ENCODE assay signal across 10 mouse cellular contexts in the genomic region with DNA sequence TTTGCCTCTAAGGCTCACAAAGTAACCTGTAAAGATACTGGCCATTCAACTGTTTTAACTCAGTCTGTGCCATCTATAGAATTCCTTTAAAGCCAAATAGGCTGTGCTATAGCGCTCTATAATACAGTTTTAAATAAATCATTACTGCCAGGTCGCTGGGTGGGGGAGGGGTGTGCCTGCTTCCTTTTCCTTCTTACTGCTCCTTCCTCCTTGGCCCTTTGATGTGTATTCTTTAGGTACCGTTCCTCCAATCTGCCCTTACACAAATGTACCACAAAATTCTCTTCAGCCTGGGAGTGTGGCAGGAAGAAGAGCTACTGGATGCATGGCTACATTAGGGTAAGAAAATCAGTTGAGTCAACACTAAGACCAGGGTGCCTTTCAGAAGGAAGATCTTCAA. TPM values are rescaled to one million over a fixed set of nuclear protein-coding genes. Genes with fewer than 3 reads are reported as not detected.
DNase-seq lines count a peak whose midpoint lies in the region; ATAC-seq and TF ChIP-seq lines count a peak whose summit lies in the region.
"Had no signal": no experiment of that assay in that cellular context is flagged by ENCODE, and none has a peak within 500 bp of the region (broad histone marks: within the 10 kb centered on the region; RNA-seq: fewer than 3 reads in every experiment).

No protein-coding gene starts in this region.

- 36% methylated on average over 3 of the region's 3 CpGs for WGBS in hindbrain, embryonic 16.5 days
- WGBS in midbrain, embryonic 15.5 days: 24% methylated on average over 3 of the region's 3 CpGs

- no peak for TF ChIP-seq CTCF in bone marrow macrophage, adult 2 months (IDR thresholded peaks at IDR 0.05; ENCODE audit: low read depth, low read length)
- TF ChIP-seq CTCF in brain, embryonic 14.5 days (IDR thresholded peaks at IDR 0.05; ENCODE audit: borderline replicate concordance, extremely low read depth, insufficient read depth, insufficient read length): no peak

- peak overlapping the region; percentile 81 for H3K4me2 ChIP-seq in hindbrain, embryonic 16.5 days (ENCODE audit: low read length)
- peak overlapping the region; percentile 67 for H3K4me2 ChIP-seq in midbrain, embryonic 15.5 days

- H3K36me3 ChIP-seq in hindbrain, embryonic 16.5 days (ENCODE audit: control insufficient read depth, insufficient read depth, low read length): no peaks in the 10 kb centered on the region
- no peaks in the 10 kb centered on the region for H3K36me3 ChIP-seq in midbrain, embryonic 15.5 days (replicated peaks)

- no peak for ATAC-seq in hindbrain, embryonic 16.5 days
- no peak for ATAC-seq in midbrain, embryonic 15.5 days (replicated peaks)
- no peak for ATAC-seq in activated CD4-positive, CD25-positive, alpha-beta regulatory T cell, adult 4 months
- ATAC-seq: intestine, embryonic 16.5 days had no signal

- peak overlapping the region; percentile 22; the same call in 1 of the 2 replicates for H3K9ac ChIP-seq in hindbrain, embryonic 16.5 days (ENCODE audit: low read depth, low read length)
- H3K9ac ChIP-seq in midbrain, embryonic 15.5 days: peak overlapping the region; percentile 7; the same call in 1 of the 2 replicates

- peak overlapping the region; percentile 100 for H3K27ac ChIP-seq in bone marrow macrophage, adult 2 months (ENCODE audit: insufficient read depth, low read depth, low read length)
- H3K27ac ChIP-seq in hindbrain, embryonic 16.5 days (ENCODE audit: low read depth, low read length): peak overlapping the region; percentile 48; the same call in 1 of the 2 replicates
- peak overlapping the region; percentile 97 for H3K27ac ChIP-seq in midbrain, embryonic 15.5 days
- H3K27ac ChIP-seq: left cerebral cortex, adult 2 months had no signal

- no peaks in the 10 kb centered on the region for H3K27me3 ChIP-seq in hindbrain, embryonic 16.5 days (replicated peaks; ENCODE audit: control insufficient read depth, insufficient read depth, low read length)
- H3K27me3 ChIP-seq in midbrain, embryonic 15.5 days (replicated peaks): no peaks in the 10 kb centered on the region

- no peak for TF ChIP-seq POLR2A in bone marrow macrophage, adult 2 months (IDR thresholded peaks at IDR 0.05; ENCODE audit: borderline replicate concordance, low read depth, low read length)
- no peak for TF ChIP-seq POLR2A in brain, embryonic 14.5 days (IDR thresholded peaks at IDR 0.05; ENCODE audit: borderline replicate concordance, extremely low read depth, insufficient read depth, insufficient read length, poor library complexity, severe bottlenecking)

- peak; percentile 29 for DNase-seq in brain, embryonic 14.5 days (ENCODE audit: low read depth)
- no peak for DNase-seq in thymus, adult 18-20 months
- DNase-seq in thymus, postnatal 4 days: no peak
- DNase-seq: right cerebral cortex, postnatal 14 days had no signal

- no peaks in the 10 kb centered on the region for H3K9me3 ChIP-seq in hindbrain, embryonic 16.5 days (ENCODE audit: control insufficient read depth, low read length)
- no peaks in the 10 kb centered on the region for H3K9me3 ChIP-seq in midbrain, embryonic 15.5 days

- H3K4me3 ChIP-seq in bone marrow macrophage, adult 2 months (ENCODE audit: insufficient read depth, low read length): peak overlapping the region; percentile 70
- 0 out of 2 replicates have a peak overlapping the region, but pooled peaks have one; percentile 11 for H3K4me3 ChIP-seq in hindbrain, embryonic 16.5 days (ENCODE audit: low read length)
- H3K4me3 ChIP-seq in midbrain, embryonic 15.5 days: peak overlapping the region; percentile 84

- H3K4me1 ChIP-seq in bone marrow macrophage, adult 2 months (ENCODE audit: control insufficient read depth, insufficient read depth, low read length): peaks cover 27% of the 10 kb centered on the region
- H3K4me1 ChIP-seq in hindbrain, embryonic 16.5 days (ENCODE audit: control insufficient read depth, insufficient read depth, low read depth, low read length): peaks cover 27% of the 10 kb centered on the region
- H3K4me1 ChIP-seq in midbrain, embryonic 15.5 days: peaks cover 43% of the 10 kb centered on the region

RNA-seq across cellular contexts. Expression of gene Wdfy3, which starts 1.5 kb away (rescaled TPM):
- polyA plus RNA-seq in bone marrow macrophage, adult 2 months (2012; ENCODE audit: insufficient read depth, insufficient read length, missing spikeins): 38.5 and 43.0 TPM in 2 replicates
- polyA plus RNA-seq in brain, embryonic 14.5 days (2012; rRNA removed): 50.8 and 68.1 TPM in 2 replicates
- polyA plus RNA-seq in hindbrain, embryonic 16.5 days (2015; fragmentation: Nextera tagmentation; extraction: Ambion mirVana): 22.5 and 25.4 TPM in 2 replicates
- polyA plus RNA-seq in midbrain, embryonic 15.5 days (2015; fragmentation: Nextera tagmentation; extraction: Ambion mirVana): 32.0 and 33.5 TPM in 2 replicates
- polyA plus RNA-seq in activated CD4-positive, CD25-positive, alpha-beta regulatory T cell, adult 4 months (2017; shearing (Covaris generic)): under 1 TPM; 0.07 to 0.10 TPM

Comparison
In these comparisons a context has a peak if more than half of its experiments do, and no peak if none do; other contexts are left out.
1. H3K27ac ChIP-seq: peak in every context shown above with its lines; median percentile 100 in bone marrow macrophage, adult 2 months; 97 in midbrain, embryonic 15.5 days; 48 in hindbrain, embryonic 16.5 days.
2. H3K4me3 ChIP-seq: peak in every context shown above with its lines; median percentile 84 in midbrain, embryonic 15.5 days; 70 in bone marrow macrophage, adult 2 months; 11 in hindbrain, embryonic 16.5 days.
3. RNA of gene Wdfy3, which starts 1.5 kb away (polyA plus RNA-seq): 50.8 to 68.1 TPM in brain, embryonic 14.5 days, 38.5 to 43.0 TPM in bone marrow macrophage, adult 2 months, 32.0 to 33.5 TPM in midbrain, embryonic 15.5 days and 22.5 to 25.4 TPM in hindbrain, embryonic 16.5 days; 0.07 to 0.10 TPM in activated CD4-positive, CD25-positive, alpha-beta regulatory T cell, adult 4 months; every median in the first group is over 10 times any median in the second.